Mouse (Mus musculus): ENCODE data around the gene Baz1a. TPM values are rescaled to one million over a fixed set of nuclear protein-coding genes. Genes with fewer than 3 reads are reported as not detected.

The Baz1a gene
- polyA plus RNA-seq, 1 experiment from 2014 or later = 40.3 TPM

DNA sequence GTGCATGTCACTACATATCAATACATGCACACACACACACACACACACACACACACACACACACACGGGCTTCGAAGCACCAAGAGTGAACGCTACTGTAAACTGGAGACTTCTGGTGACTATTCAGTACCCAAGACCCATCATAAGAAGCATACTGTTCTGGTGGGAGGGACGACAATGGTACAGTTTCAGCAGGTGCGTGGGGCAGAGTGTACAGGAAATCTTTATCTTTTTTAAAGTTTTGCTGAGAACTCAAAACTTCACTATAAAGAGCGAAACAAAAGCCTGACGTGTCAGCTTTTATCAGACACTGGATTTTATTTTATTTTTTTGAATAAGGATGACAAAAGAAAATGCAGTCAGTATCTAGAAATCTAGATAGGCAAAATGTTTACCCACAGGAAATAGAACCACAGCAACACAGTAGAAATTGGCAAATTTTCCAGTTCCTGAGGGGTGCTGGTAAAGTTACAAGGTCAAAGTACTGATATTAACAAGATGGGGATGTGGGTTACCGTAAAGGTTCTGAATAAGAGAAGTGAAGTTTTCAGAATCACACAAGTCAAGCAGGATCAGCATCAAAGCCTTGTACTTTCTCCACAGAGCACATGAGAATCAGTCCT is 35.7 kb upstream of the Baz1a start:
- Histone ChIP-seq H3K27ac (replicated peaks) (no peak overlapping the region), H3K36me3 (peaks cover 11% of the 10 kb centered on the region), H3K27me3 (no peaks in the 10 kb centered on the region), H3K9ac (replicated peaks) (no peak overlapping the region), H3K4me2 (replicated peaks) (no peak overlapping the region), H3K9me3 (no peaks in the 10 kb centered on the region), H3K4me1 (no peaks in the 10 kb centered on the region), H3K4me3 (no peak overlapping the region)
- no peak for ATAC-seq (ENCODE audit: low FRiP score, low read depth)
- 94% methylated on average over 8 of the region's 8 CpGs for WGBS

DNA sequence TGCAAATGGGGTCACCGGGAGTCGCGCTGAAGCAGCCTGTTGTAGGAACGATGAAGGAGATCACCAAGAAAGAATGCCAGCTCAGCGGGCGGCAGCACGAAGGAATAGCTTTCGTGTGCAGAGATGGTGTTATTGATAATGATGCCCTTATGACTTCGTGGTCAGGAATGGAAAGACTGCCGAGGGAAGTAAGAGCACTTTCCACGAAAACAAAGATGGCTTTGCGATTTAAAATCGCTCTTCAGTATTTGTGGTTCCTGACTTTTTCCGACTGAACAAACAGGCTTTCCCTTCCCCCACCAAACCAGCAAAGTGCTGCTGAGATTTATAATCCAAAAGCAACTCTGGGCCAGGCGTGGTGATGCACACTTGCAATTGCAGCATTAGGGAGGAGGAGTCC is 26.9 kb upstream of the Baz1a start:
- H3K9me3 ChIP-seq = no peaks in the 10 kb centered on the region
- WGBS = 79% methylated on average over 15 of the region's 15 CpGs
- no peak overlapping the region for H3K4me2 ChIP-seq (replicated peaks)
- no peak overlapping the region for H3K9ac ChIP-seq (replicated peaks)
- H3K27ac ChIP-seq (replicated peaks) = no peak overlapping the region
- H3K4me3 ChIP-seq = no peak overlapping the region
- H3K36me3 ChIP-seq = 0 out of 2 replicates have a peak, but pooled peaks cover 6% of the 10 kb centered on the region
- H3K27me3 ChIP-seq = no peaks in the 10 kb centered on the region
- no peak for ATAC-seq (ENCODE audit: low FRiP score, low read depth)
- H3K4me1 ChIP-seq = no peaks in the 10 kb centered on the region

DNA sequence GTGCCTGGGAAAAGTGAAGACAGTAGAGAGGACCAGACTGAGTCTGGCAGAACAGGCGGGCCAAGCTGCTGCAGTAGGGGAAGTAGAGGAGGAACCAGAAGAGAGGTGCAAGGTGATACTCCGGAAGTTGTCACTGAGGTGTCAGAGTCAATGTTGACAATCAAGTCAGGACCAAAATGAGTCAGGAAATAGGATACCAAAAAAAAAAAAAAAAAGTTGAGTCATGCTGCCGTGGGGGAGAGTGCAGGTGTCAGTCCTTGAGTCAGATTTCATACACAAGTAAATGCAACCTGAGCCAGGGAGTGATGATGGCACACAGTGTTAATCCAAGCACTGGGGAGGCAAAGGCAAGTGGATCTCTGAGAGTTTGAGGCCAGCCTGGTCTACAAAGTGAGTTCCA is 12.9 kb upstream of the Baz1a start:
- H3K4me1 ChIP-seq = no peaks in the 10 kb centered on the region
- ATAC-seq (ENCODE audit: low FRiP score, low read depth) = no peak
- H3K4me2 ChIP-seq (replicated peaks) = no peak overlapping the region
- WGBS = 80% methylated on average over 3 of the region's 3 CpGs
- H3K27me3 ChIP-seq = no peaks in the 10 kb centered on the region
- H3K36me3 ChIP-seq = no peaks in the 10 kb centered on the region
- H3K9ac ChIP-seq (replicated peaks) = no peak overlapping the region
- 0 out of 2 replicates have a peak, but pooled peaks cover 2% of the 10 kb centered on the region for H3K9me3 ChIP-seq
- no peak overlapping the region for H3K27ac ChIP-seq (replicated peaks)
- H3K4me3 ChIP-seq = no peak overlapping the region

DNA sequence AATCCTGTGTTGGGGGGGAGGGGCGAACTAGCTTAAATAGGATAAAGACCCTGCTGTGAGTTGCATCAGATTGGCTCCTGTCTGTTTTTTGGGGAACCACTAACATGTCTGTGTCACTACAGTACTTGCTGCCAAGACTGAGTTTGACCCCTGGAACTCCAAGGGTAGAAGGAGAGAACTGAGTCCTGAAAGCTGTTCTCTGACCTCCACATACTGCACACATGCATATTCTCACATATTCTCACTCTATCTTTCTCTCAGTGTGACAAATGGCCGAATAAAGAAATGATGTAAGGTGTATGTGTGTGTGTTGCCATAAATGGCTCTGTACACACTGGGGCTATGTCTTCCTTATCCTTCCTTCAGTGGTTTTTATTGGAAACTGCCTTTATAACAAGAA is 9.1 kb upstream of the Baz1a start:
- no peaks in the 10 kb centered on the region for H3K27me3 ChIP-seq
- no peak overlapping the region for H3K9ac ChIP-seq (replicated peaks)
- H3K4me2 ChIP-seq (replicated peaks) = no peak overlapping the region
- H3K27ac ChIP-seq (replicated peaks) = no peak overlapping the region
- H3K36me3 ChIP-seq = no peaks in the 10 kb centered on the region
- WGBS = 70% methylated on average over 2 of the region's 2 CpGs
- ATAC-seq (ENCODE audit: low FRiP score, low read depth) = no peak
- no peaks in the 10 kb centered on the region for H3K4me1 ChIP-seq
- H3K4me3 ChIP-seq = no peak overlapping the region
- H3K9me3 ChIP-seq = 0 out of 2 replicates have a peak, but pooled peaks cover 2% of the 10 kb centered on the region

DNA sequence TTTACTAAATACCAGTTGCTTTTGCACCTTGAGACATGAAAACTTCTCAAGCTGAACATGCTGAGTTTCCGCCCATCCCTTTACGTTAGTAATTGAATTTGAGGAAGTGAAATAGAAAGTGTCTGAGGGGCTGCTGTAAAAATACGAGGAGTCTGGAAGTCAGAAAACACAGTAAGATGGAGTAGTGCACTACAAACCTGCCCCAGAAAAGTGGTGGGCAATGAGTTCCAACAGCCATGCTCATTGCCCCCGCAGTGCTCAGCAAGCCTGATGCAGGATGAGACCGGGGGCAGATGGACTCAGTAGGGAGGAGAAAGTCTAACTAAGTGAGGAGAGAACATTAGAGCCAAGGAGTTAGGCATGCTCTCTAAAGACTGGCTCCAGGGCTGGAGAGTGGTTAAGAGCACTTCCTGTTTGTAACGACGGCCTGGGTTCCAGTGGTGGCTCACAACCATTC is 5.3 kb upstream of the Baz1a start:
- no peak overlapping the region for H3K27ac ChIP-seq (replicated peaks)
- no peak for ATAC-seq (ENCODE audit: low FRiP score, low read depth)
- H3K4me2 ChIP-seq (replicated peaks) = no peak overlapping the region
- 86% methylated on average over 7 of the region's 7 CpGs for WGBS
- no peak overlapping the region for H3K9ac ChIP-seq (replicated peaks)
- H3K4me3 ChIP-seq = no peak overlapping the region
- peaks cover 3% of the 10 kb centered on the region; the same call in 1 of the 2 replicates for H3K4me1 ChIP-seq
- no peaks in the 10 kb centered on the region for H3K36me3 ChIP-seq
- H3K27me3 ChIP-seq = no peaks in the 10 kb centered on the region
- 0 out of 2 replicates have a peak, but pooled peaks cover 2% of the 10 kb centered on the region for H3K9me3 ChIP-seq

DNA sequence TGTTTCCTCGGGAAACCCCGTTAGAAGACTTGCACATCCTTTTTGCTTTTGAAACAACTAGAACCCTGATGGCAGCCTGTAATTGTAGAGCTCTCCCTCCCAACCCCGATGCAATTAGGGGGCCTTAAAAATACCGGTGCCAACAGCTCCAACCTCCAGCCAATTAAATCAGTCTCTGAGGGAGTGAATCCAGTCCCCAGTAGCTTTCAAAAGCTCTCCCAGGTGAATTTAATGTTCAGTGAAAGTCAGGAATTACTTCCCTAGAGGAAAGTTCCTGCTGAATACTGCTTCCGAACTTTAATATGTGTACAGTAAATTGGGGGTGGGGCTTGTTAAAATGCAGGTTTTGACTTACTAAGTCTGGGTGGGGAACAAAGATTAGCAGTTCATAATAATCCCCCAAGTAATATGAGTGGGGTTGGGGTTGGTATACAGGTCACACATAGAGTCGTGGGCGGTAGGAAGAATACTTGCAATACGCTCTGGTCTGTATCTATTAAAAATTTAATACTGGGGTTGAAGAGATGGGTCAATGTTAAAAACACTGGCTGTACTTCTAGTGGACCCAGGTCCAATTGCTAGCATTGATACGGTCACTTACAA is 3.1 kb upstream of the Baz1a start:
- 66% methylated on average over 9 of the region's 9 CpGs for WGBS
- Histone ChIP-seq H3K9me3 (no peaks in the 10 kb centered on the region), H3K36me3 (no peaks in the 10 kb centered on the region), H3K27ac (replicated peaks) (no peak overlapping the region), H3K4me1 (peaks cover 3% of the 10 kb centered on the region; the same call in 1 of the 2 replicates), H3K4me3 (no peak overlapping the region), H3K9ac (replicated peaks) (no peak overlapping the region), H3K4me2 (replicated peaks) (no peak overlapping the region), H3K27me3 (no peaks in the 10 kb centered on the region)
- no peak for ATAC-seq (ENCODE audit: low FRiP score, low read depth)

DNA sequence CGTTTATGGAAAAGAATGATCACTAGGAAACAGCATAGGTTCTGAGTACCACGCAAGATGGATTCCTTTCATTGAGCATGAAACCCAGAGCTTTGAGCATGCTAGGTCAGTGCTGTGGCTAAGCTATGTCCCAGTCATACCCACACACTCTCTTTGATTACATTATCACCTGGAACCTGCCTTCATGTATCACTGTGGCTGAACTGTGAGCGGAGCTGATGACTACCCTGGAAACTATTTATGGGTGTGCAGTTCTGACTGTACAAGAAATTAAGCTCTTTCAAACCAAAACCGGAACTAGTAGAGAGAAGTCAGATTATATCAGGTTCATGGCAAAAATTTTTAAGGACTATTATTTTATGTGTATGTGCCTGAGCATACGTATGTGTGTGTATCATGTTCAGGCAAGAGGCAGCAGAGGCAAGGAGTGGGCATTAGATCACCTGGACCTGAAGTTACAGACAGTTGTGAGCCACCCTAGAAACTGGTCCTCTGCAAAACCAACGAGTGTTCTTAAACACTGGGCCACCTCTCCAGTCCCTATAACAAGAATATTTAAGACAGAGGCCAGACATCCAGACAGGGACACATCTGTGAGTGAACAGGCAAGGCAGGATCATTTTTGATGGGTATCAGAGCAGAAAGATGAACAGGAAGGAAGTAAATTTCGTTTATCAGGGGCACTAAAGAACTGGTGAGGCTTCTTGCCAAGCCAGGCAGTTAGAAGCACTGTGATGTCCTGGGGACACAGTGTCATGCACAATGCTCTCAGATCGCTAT is 2.4 kb upstream of the Baz1a start:
- Histone ChIP-seq H3K9ac (replicated peaks) (no peak overlapping the region), H3K27ac (replicated peaks) (no peak overlapping the region), H3K4me3 (no peak overlapping the region), H3K9me3 (no peaks in the 10 kb centered on the region), H3K4me1 (peaks cover 3% of the 10 kb centered on the region; the same call in 1 of the 2 replicates), H3K27me3 (no peaks in the 10 kb centered on the region), H3K4me2 (replicated peaks) (no peak overlapping the region), H3K36me3 (no peaks in the 10 kb centered on the region)
- ATAC-seq (ENCODE audit: low FRiP score, low read depth) = no peak
- 81% methylated on average over 8 of the region's 8 CpGs for WGBS

DNA sequence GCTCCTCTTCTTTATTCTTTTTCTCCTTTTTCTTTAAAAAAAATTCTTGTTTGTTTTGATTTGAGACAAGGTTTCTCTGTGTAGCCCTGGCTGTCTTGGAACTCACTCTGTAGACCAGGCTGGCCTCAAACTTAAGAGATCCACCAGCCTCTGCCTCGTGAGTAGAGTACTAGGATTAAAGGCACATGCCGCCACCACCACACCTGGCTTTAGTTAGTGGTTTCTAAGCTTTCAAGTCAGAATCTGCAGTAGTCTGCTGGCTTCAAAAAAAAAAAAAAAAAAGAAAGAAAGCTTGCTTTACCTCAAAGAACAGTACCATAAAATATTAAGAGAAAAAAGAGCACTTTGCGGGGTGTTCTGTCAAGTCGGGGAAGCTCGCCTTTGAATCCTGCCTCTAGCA is 1.3 kb upstream of the Baz1a start:
- 77% methylated on average over 5 of the region's 5 CpGs for WGBS
- Histone ChIP-seq H3K9ac (replicated peaks) (no peak overlapping the region), H3K27ac (replicated peaks) (no peak overlapping the region), H3K4me3 (no peak overlapping the region), H3K9me3 (no peaks in the 10 kb centered on the region), H3K27me3 (no peaks in the 10 kb centered on the region), H3K36me3 (no peaks in the 10 kb centered on the region), H3K4me1 (peaks cover 3% of the 10 kb centered on the region; the same call in 1 of the 2 replicates), H3K4me2 (replicated peaks) (no peak overlapping the region)
- no peak for ATAC-seq (ENCODE audit: low FRiP score, low read depth)

DNA sequence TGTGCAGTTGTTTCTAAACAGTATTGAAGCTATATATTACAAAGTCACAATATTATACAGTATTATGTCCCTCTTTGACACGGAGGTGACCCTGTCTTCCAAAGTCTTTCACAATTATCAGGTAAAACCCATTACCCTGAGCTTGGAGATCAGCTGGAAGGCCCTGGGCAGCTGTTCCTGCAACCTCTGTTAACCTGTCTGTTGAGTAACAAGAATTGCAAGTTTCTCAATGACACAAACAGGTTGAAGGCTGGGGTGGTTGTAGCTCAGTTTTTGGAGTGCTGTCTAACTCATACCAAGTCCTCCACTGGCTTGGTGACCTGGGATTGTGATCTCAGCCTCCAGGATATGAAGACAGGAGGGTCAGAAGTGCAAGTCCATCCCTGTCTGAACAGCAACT is 1.1 kb downstream of the Baz1a start:
- H3K4me3 ChIP-seq = no peak overlapping the region
- H3K9ac ChIP-seq (replicated peaks) = no peak overlapping the region
- 71% methylated on average over 1 of the region's 1 CpGs for WGBS
- no peaks in the 10 kb centered on the region for H3K9me3 ChIP-seq
- H3K4me2 ChIP-seq (replicated peaks) = no peak overlapping the region
- no peaks in the 10 kb centered on the region for H3K27me3 ChIP-seq
- peaks cover 3% of the 10 kb centered on the region; the same call in 1 of the 2 replicates for H3K4me1 ChIP-seq
- no peak for ATAC-seq (ENCODE audit: low FRiP score, low read depth)
- no peak overlapping the region for H3K27ac ChIP-seq (replicated peaks)
- H3K36me3 ChIP-seq = no peaks in the 10 kb centered on the region

DNA sequence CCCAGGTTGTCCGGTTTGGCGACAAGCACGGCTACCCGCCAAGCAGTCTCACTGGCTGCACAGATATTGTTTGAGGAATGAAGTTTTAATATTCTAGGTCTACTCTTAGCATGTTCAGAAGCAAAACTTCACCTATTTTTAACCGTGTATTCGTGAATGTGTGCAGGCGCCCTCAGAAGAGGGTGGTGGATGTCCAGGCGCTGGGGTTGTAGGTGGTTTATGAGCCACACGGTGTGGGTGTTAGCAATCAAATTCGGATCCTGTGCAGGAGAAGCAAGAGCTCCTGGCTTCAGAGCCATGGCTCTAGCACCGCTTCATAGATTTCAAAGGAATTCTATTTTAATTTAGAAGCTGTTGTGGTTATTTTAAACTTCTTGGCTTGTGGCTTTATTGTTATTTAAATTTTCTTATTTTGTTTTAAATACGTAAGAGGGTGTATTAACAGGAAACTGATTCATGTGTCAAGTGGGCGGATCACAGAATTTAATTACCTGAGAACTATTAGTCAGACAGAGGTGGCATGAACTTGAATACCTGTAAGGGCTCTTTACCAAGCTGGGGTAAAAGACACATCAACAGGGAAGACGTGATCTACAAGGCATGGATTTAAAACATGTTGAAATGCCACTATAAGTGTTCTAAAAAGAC is 6.7 kb downstream of the Baz1a start:
- Histone ChIP-seq H3K36me3 (no peaks in the 10 kb centered on the region), H3K27me3 (no peaks in the 10 kb centered on the region), H3K27ac (replicated peaks) (no peak overlapping the region), H3K4me1 (no peaks in the 10 kb centered on the region), H3K9me3 (no peaks in the 10 kb centered on the region), H3K9ac (replicated peaks) (no peak overlapping the region), H3K4me3 (no peak overlapping the region), H3K4me2 (replicated peaks) (no peak overlapping the region)
- ATAC-seq (ENCODE audit: low FRiP score, low read depth) = no peak
- 87% methylated on average over 14 of the region's 14 CpGs for WGBS

DNA sequence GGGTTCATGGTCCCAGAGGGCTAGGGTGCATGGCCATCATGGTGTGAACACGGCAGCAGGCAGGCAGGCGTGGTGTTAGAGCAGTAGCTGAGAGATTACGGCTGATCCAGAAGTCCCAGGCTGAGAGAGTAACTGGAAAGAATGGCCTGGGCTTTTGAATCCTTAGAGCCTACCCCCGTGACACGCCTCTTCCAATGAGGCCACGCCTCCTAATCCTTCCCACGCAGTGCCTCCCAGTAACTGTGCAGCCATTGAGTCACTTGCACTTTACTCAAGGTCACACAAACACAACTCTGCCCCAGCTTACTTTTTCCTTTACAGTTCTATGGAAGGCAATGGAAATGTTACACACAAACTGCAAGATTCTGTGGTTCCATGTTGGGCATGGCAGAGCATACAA is 8.1 kb downstream of the Baz1a start:
- no peak overlapping the region for H3K27ac ChIP-seq (replicated peaks)
- ATAC-seq (ENCODE audit: low FRiP score, low read depth) = no peak
- H3K9ac ChIP-seq (replicated peaks) = no peak overlapping the region
- no peak overlapping the region for H3K4me2 ChIP-seq (replicated peaks)
- H3K4me1 ChIP-seq = no peaks in the 10 kb centered on the region
- no peaks in the 10 kb centered on the region for H3K27me3 ChIP-seq
- H3K36me3 ChIP-seq = no peaks in the 10 kb centered on the region
- WGBS = 94% methylated on average over 7 of the region's 7 CpGs
- H3K4me3 ChIP-seq = no peak overlapping the region
- no peaks in the 10 kb centered on the region for H3K9me3 ChIP-seq

DNA sequence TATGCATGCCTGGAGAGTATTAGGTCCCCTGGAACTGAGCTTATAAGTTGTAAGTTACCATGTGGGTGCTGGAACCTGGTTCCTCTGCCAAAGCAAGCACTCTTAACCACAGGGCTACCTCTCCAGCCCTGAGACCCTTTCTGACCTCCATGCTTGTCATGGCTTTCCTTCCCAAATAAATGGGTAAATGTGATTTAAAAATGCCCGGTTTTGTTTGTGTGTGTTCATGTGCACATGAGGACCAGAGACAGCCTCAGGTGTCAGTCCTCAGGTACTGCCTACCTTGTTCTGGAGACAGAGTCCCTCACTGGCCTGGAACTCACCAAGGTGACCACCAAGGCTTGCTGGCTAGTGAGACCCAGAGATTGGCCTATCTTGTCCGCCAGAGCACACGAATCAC is 9.8 kb downstream of the Baz1a start:
- 96% methylated on average over 3 of the region's 3 CpGs for WGBS
- ATAC-seq (ENCODE audit: low FRiP score, low read depth) = no peak
- no peak overlapping the region for H3K27ac ChIP-seq (replicated peaks)
- H3K4me2 ChIP-seq (replicated peaks) = no peak overlapping the region
- H3K36me3 ChIP-seq = no peaks in the 10 kb centered on the region
- H3K27me3 ChIP-seq = no peaks in the 10 kb centered on the region
- no peaks in the 10 kb centered on the region for H3K9me3 ChIP-seq
- H3K9ac ChIP-seq (replicated peaks) = no peak overlapping the region
- H3K4me1 ChIP-seq = no peaks in the 10 kb centered on the region
- H3K4me3 ChIP-seq = no peak overlapping the region
